ENCODE assay signal across 20 mouse cellular contexts in the genomic region with DNA sequence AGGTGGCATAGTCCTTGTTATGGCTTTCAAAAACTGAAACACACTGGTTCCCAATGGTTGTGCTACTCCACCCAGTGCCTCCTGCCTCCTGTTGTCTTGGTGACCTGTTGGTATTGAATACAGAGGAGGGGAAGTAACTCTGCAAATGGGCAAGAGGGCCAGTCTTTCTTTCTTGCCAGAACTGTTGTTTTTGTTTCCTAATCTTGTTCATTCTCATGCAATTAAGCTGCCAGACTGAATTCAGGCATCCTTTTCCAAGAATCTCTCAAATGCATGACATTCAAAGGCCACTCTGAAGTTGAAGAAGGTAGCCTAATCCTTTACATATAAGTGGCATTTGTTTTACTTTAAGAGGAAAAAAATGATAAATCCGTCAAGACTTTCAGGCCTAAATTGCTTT. TPM values are rescaled to one million over a fixed set of nuclear protein-coding genes. Genes with fewer than 3 reads are reported as not detected.
A peak's percentile ranks its signal among the peaks of the same experiment; 100 is the strongest.
DNase-seq lines count a peak whose midpoint lies in the region; ATAC-seq and TF ChIP-seq lines count a peak whose summit lies in the region.
"Had no signal": no experiment of that assay in that cellular context is flagged by ENCODE, and none has a peak within 500 bp of the region (broad histone marks: within the 10 kb centered on the region; RNA-seq: fewer than 3 reads in every experiment).

No protein-coding gene starts in this region.

- no peaks in the 10 kb centered on the region for H3K36me3 ChIP-seq in hindbrain, embryonic 14.5 days (replicated peaks; ENCODE audit: control insufficient read depth, insufficient read depth)
- H3K36me3 ChIP-seq in hindbrain, embryonic 11.5 days (ENCODE audit: control insufficient read depth, insufficient read depth, low read length) = no peaks in the 10 kb centered on the region
- no peaks in the 10 kb centered on the region for H3K36me3 ChIP-seq in ES-E14 (ENCODE audit: control insufficient read depth, insufficient read depth, low read length, poor library complexity, severe bottlenecking)
- H3K36me3 ChIP-seq in limb, embryonic 10.5 days = no peaks in the 10 kb centered on the region
- H3K36me3 ChIP-seq: embryonic facial prominence, embryonic 15.5 days; forebrain, embryonic 12.5 days; G1E; liver, embryonic 13.5 days had no signal

- H3K9me3 ChIP-seq in hindbrain, embryonic 14.5 days (ENCODE audit: control insufficient read depth, low read length) = no peaks in the 10 kb centered on the region
- no peaks in the 10 kb centered on the region for H3K9me3 ChIP-seq in hindbrain, embryonic 11.5 days (ENCODE audit: control insufficient read depth, low read length)
- no peaks in the 10 kb centered on the region for H3K9me3 ChIP-seq in ES-E14 (ENCODE audit: control insufficient read depth, insufficient read depth, low read depth, low read length)
- H3K9me3 ChIP-seq in limb, embryonic 10.5 days (replicated peaks) = no peaks in the 10 kb centered on the region
- H3K9me3 ChIP-seq: embryonic facial prominence, embryonic 15.5 days; forebrain, embryonic 12.5 days; G1E; liver, embryonic 13.5 days; megakaryocyte, embryonic 14.5 days had no signal

- no peak overlapping the region for H3K4me3 ChIP-seq in hindbrain, embryonic 14.5 days (replicated peaks; ENCODE audit: low read length)
- H3K4me3 ChIP-seq in hindbrain, embryonic 11.5 days (ENCODE audit: low read depth, low read length) = no peak overlapping the region
- no peak overlapping the region for H3K4me3 ChIP-seq in ES-E14 (ENCODE audit: insufficient read depth in 1 of 2, low read depth in 1 of 2, low read length in 2 of 2, poor library complexity in 1 of 2, severe bottlenecking in 1 of 2)
- no peak overlapping the region for H3K4me3 ChIP-seq in limb, embryonic 10.5 days
- H3K4me3 ChIP-seq: embryonic facial prominence, embryonic 15.5 days; forebrain, embryonic 12.5 days; heart, adult 2 months; liver, embryonic 13.5 days; megakaryocyte, embryonic 14.5 days had no signal

- in situ Hi-C loops in ES-E14 (cut with MboI; ENCODE audit: low sequenced_read_pairs in 2 of 2, unreplicated experiment in 2 of 2) = no loop called here

- 17% methylated on average over 1 of the region's 1 CpGs for WGBS in hindbrain, embryonic 14.5 days
- WGBS in hindbrain, embryonic 11.5 days = 17% methylated on average over 1 of the region's 1 CpGs
- 22% methylated on average over 1 of the region's 1 CpGs for WGBS in limb, embryonic 10.5 days

- H3K4me2 ChIP-seq in hindbrain, embryonic 14.5 days (replicated peaks) = no peak overlapping the region
- H3K4me2 ChIP-seq in hindbrain, embryonic 11.5 days (replicated peaks; ENCODE audit: low read depth, low read length) = no peak overlapping the region
- H3K4me2 ChIP-seq: embryonic facial prominence, embryonic 15.5 days; forebrain, embryonic 12.5 days; liver, embryonic 13.5 days had no signal

- no peak for TF ChIP-seq POLR2A in brain, embryonic 14.5 days (IDR thresholded peaks at IDR 0.05; ENCODE audit: borderline replicate concordance, extremely low read depth, insufficient read depth, insufficient read length, poor library complexity, severe bottlenecking)

- no peaks in the 10 kb centered on the region; the same call in 1 of the 2 replicates for H3K4me1 ChIP-seq in hindbrain, embryonic 14.5 days (replicated peaks; ENCODE audit: control insufficient read depth, insufficient read depth, low read length)
- H3K4me1 ChIP-seq in hindbrain, embryonic 11.5 days (replicated peaks; ENCODE audit: control insufficient read depth, insufficient read depth, low read length) = no peaks in the 10 kb centered on the region
- peaks cover 6 to 7% of the 10 kb centered on the region in 2 experiments; a peak in 3 of 4 replicates for H3K4me1 ChIP-seq in ES-E14 (ENCODE audit: control insufficient read depth in 2 of 2, insufficient read depth in 2 of 2, low read length in 2 of 2, poor library complexity in 1 of 2)
- H3K4me1 ChIP-seq in limb, embryonic 10.5 days = peaks cover 9% of the 10 kb centered on the region; the same call in 1 of the 2 replicates
- H3K4me1 ChIP-seq: embryonic facial prominence, embryonic 15.5 days; liver, embryonic 13.5 days; megakaryocyte, embryonic 14.5 days had no signal

- H3K27me3 ChIP-seq in hindbrain, embryonic 14.5 days (ENCODE audit: control insufficient read depth, insufficient read depth, low read length) = no peaks in the 10 kb centered on the region
- H3K27me3 ChIP-seq in hindbrain, embryonic 11.5 days (ENCODE audit: control insufficient read depth, insufficient read depth, low read length) = no peaks in the 10 kb centered on the region
- H3K27me3 ChIP-seq in limb, embryonic 10.5 days (ENCODE audit: low read depth, poor library complexity, severe bottlenecking) = no peaks in the 10 kb centered on the region
- H3K27me3 ChIP-seq: embryonic facial prominence, embryonic 15.5 days; liver, embryonic 13.5 days; megakaryocyte, embryonic 14.5 days had no signal

- TF ChIP-seq CTCF in brain, embryonic 14.5 days (IDR thresholded peaks at IDR 0.05; ENCODE audit: borderline replicate concordance, extremely low read depth, insufficient read depth, insufficient read length) = no peak

- 0 out of 2 replicates have a peak, but pooled peaks have one; percentile 37 for ATAC-seq in hindbrain, embryonic 14.5 days (ENCODE audit: low FRiP score)
- ATAC-seq in hindbrain, embryonic 11.5 days (ENCODE audit: low FRiP score) = no peak
- peak; percentile 59; the same call in 1 of the 2 replicates for ATAC-seq in monocyte, adult 5-6 weeks (replicated peaks; ENCODE audit: insufficient number of reproducible peaks, low FRiP score, low TSS enrichment, poor library complexity, severe bottlenecking)
- ATAC-seq: hindbrain, embryonic 16.5 days had no signal

- H3K9ac ChIP-seq in hindbrain, embryonic 14.5 days = no peak overlapping the region
- no peak overlapping the region for H3K9ac ChIP-seq in hindbrain, embryonic 11.5 days (ENCODE audit: low read depth, low read length)
- no peak overlapping the region for H3K9ac ChIP-seq in ES-E14 (ENCODE audit: insufficient read depth, low read depth, low read length, poor library complexity, severe bottlenecking)
- H3K9ac ChIP-seq: embryonic facial prominence, embryonic 15.5 days; forebrain, embryonic 12.5 days; liver, embryonic 13.5 days had no signal

- DNase-seq in hindbrain, embryonic 14.5 days (ENCODE audit: low spot score) = no peak
- DNase-seq in hindbrain, embryonic 11.5 days (ENCODE audit: low spot score) = no peak
- peak; percentile 53 for DNase-seq in ES-E14 (ENCODE audit: low read depth, low spot score)
- peak; percentile 73 for DNase-seq in brain, embryonic 14.5 days (ENCODE audit: low read depth)
- no peak for DNase-seq in limb, embryonic 10.5 days (ENCODE audit: low spot score)
- no peak for DNase-seq in thymus, postnatal 14 days
- DNase-seq: adrenal gland, postnatal 10 days; cerebellum, adult 18-20 months; heart, adult 2 months; heart, postnatal 10 days; kidney, adult 11 months; kidney, postnatal 14 days; liver, embryonic 13.5 days had no signal

- no peak overlapping the region for H3K27ac ChIP-seq in hindbrain, embryonic 14.5 days
- H3K27ac ChIP-seq in hindbrain, embryonic 11.5 days (ENCODE audit: low read depth, low read length) = no peak overlapping the region
- H3K27ac ChIP-seq in ES-E14 (ENCODE audit: insufficient read depth, low read depth, low read length, poor library complexity, severe bottlenecking) = no peak overlapping the region
- H3K27ac ChIP-seq in limb, embryonic 10.5 days = no peak overlapping the region
- H3K27ac ChIP-seq: embryonic facial prominence, embryonic 15.5 days; forebrain, embryonic 12.5 days; heart, adult 2 months; liver, embryonic 13.5 days had no signal

TF ChIP-seq in ES-E14, 5 proteins besides CTCF, POLR2A, EP300 and RAD21:
- no peak for TF ChIP-seq ZNF384 (IDR thresholded peaks at IDR 0.05; ENCODE audit: low read depth, low read length)

RNA-seq across cellular contexts. Expression of gene Mamdc2, which starts 19.6 kb away (rescaled TPM):
- polyA plus RNA-seq in hindbrain, embryonic 14.5 days (2014; fragmentation: Nextera tagmentation; extraction: Ambion mirVana) = 1.6 and 1.8 TPM in 2 replicates
- polyA plus RNA-seq in hindbrain, embryonic 11.5 days (2014; fragmentation: Nextera tagmentation; extraction: Ambion mirVana) = 1.1 and 1.5 TPM in 2 replicates
- 0.26 and 0.85 TPM in 2 replicates for total RNA-seq in ES-E14 (2012; rRNA removed)
- 0.93 and 1.4 TPM in 2 replicates for polyA plus RNA-seq in brain, embryonic 14.5 days (2012; rRNA removed)
- total RNA-seq in monocyte, adult 5-6 weeks (2017) = 0.75 to 2.2 TPM in 2 of 3 replicates, not detected in the other
- 2.0 and 2.3 TPM in 2 replicates for polyA plus RNA-seq in limb, embryonic 10.5 days (2016; fragmentation: Nextera tagmentation; extraction: Ambion mirVana)
- total RNA-seq: neutrophil, adult 5-6 weeks had no signal
- polyA plus RNA-seq: G1E had no signal

Comparison
In these comparisons a context has a peak if more than half of its experiments do, and no peak if none do; other contexts are left out.
1. DNase-seq: peak in ES-E14 (single experiment) and brain, embryonic 14.5 days (single experiment); none in hindbrain, embryonic 14.5 days (single experiment), hindbrain, embryonic 11.5 days (single experiment), limb, embryonic 10.5 days (single experiment) and thymus, postnatal 14 days (single experiment).